Mouse (Mus musculus) cortical plate, adult 2 months (tissue): ENCODE data around the gene Fbxo11.

Experiments
- CTCF ChIP-seq: fragments of 200-500 bp; IDR thresholded peaks from 2 replicates; pipeline ENCODE4 v1.5.1; 2011; ENCODE audit warnings: mild to moderate bottlenecking, control low read depth, low read length; ENCODE audit not compliant: insufficient read depth; ENCODE audit errors: extremely low read depth
- POLR2A ChIP-seq: fragments of 200-500 bp; IDR thresholded peaks from 2 replicates; pipeline ENCODE4 v1.6.1; 2011; ENCODE audit warnings: mild to moderate bottlenecking, low read length, control low read depth; ENCODE audit not compliant: insufficient read depth; ENCODE audit errors: extremely low read depth

DNA sequence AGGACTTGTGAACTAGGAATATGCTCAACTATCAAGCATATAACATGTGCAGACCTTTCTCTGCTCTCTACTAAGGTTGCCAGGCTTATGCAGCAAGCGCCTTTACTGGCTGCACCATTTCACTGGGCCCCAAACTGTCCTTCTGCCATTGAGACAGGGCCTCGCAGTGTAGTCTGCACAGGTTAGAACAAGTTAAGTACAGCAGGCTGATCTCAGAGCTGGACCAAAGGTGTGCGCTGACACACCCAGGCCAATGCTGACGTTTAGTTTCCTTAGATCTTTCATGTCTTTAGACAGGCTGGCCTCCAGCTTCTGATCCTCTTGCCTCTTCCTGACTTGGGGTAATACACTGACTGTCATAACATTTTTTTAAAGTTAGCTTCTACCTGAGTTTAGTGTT is 67.3 kb downstream of the Fbxo11 start:
- TF ChIP-seq CTCF (no peak), POLR2A (no peak)
